Mouse (Mus musculus) heart, embryonic 10.5 days (tissue): ENCODE results near the gene Pabpn1l. TPM values are rescaled to one million over a fixed set of nuclear protein-coding genes. Genes with fewer than 3 reads are reported as not detected.

Experiments used
- microRNA-seq: library from miRNA; unstranded; fragments of <30 nt; microRNA quantifications from one replicate; pipeline ENCODE4, GENCODE M21; 2017
- polyA plus RNA-seq: library from polyadenylated mRNA; unstranded; fragments of >200 nt; fragmentation: Nextera tagmentation; extraction: Ambion mirVana; gene quantifications from 2 replicates; pipeline ENCODE4 v1.2.1, GENCODE M21; 2016

Pabpn1l gene
- polyA plus RNA-seq, 1 experiment from 2014 or later = 0.19 TPM

Small RNA genes lying within 50 kb of the gene (microRNA-seq; reads per million reads assigned to microRNA genes)
- gene Mir6396 = not detected

Other genes with a start within 250 kb of the Pabpn1l start
- gene Zc3h18, start 246.1 kb downstream of the Pabpn1l start, polyA plus RNA-seq = 47.4 and 51.0 TPM in 2 replicates
- not detected in 2 replicates for gene Il17c, start 200.7 kb downstream of the Pabpn1l start, polyA plus RNA-seq
- 185 and 214 TPM in 2 replicates for gene Cyba, start 189.8 kb downstream of the Pabpn1l start, polyA plus RNA-seq
- gene Mvd, start 179.3 kb downstream of the Pabpn1l start, polyA plus RNA-seq = 41.7 and 43.8 TPM in 2 replicates
- gene Snai3, start 162.0 kb downstream of the Pabpn1l start, polyA plus RNA-seq = 2.3 and 6.6 TPM in 2 replicates
- gene Rnf166, start 146.7 kb downstream of the Pabpn1l start, polyA plus RNA-seq = 37.1 and 38.8 TPM in 2 replicates
- 40.5 and 45.9 TPM in 2 replicates for gene Ctu2, start 146.6 kb downstream of the Pabpn1l start, polyA plus RNA-seq
- 23.7 and 29.3 TPM in 2 replicates for gene Piezo1, start 71.4 kb downstream of the Pabpn1l start, polyA plus RNA-seq
- 47.6 TPM in 2 replicates for gene Cdt1, start 54.7 kb downstream of the Pabpn1l start, polyA plus RNA-seq
- 318 and 361 TPM in 2 replicates for gene Aprt, start 45.8 kb downstream of the Pabpn1l start, polyA plus RNA-seq
- 8.1 and 11.9 TPM in 2 replicates for gene Galns, start 11.3 kb downstream of the Pabpn1l start, polyA plus RNA-seq
- gene Trappc2l, start 11.1 kb downstream of the Pabpn1l start, polyA plus RNA-seq = 52.9 and 67.4 TPM in 2 replicates
- gene Cbfa2t3, start 76.4 kb upstream of the Pabpn1l start, polyA plus RNA-seq = 3.8 and 5.5 TPM in 2 replicates
- 17.3 and 19.8 TPM in 2 replicates for gene Acsf3, start 152.7 kb upstream of the Pabpn1l start, polyA plus RNA-seq
- 0.41 and 0.79 TPM in 2 replicates for gene Cdh15, start 225.2 kb upstream of the Pabpn1l start, polyA plus RNA-seq